Mouse (Mus musculus): Measurements from ENCODE around the gene Itprid2.

DNA sequence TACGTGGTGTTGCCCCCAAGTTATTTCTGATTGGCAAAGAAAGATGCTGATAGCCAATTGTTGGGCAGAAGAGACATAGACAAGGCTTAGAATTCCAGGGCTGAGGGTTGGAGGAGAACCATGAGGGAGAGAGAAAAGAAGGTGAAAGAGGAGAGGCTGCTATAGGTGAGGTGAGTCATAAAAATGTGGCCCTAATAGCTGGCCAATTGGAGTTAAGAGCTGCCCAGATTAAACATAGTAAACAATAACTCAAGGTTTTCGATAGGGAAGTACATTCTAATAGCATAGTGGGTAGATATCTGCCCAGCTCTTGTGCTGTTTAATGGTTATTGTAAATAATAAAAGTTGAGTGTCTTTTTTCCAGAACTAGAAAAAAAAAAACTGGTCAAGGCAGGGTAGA, 69.6 kb downstream of the Itprid2 start:
- no peak for TF ChIP-seq EP300 (IDR thresholded peaks at IDR 0.05)
- no peak for TF ChIP-seq CTCF (IDR thresholded peaks at IDR 0.05)

Measured in lung, postnatal 0 days (tissue).